Mouse (Mus musculus): ENCODE data around the gene Ints11. TPM values are rescaled to one million over a fixed set of nuclear protein-coding genes. Genes with fewer than 3 reads are reported as not detected.

Ints11 gene
- 57.4 and 60.7 TPM in 2 replicates for polyA plus RNA-seq (2012; rRNA removed)
- polyA plus RNA-seq (2014; fragmentation: Nextera tagmentation; extraction: Ambion mirVana) = 63.7 and 75.4 TPM in 2 replicates

- Histone ChIP-seq H3K4me2 (replicated peaks; ENCODE audit: low read depth, low read length, severe bottlenecking) (peak within 1 kb of the TSS; percentile 91), H3K9ac (ENCODE audit: low read depth, low read length, severe bottlenecking) (peak within 1 kb of the TSS; percentile 72), H3K4me3 (replicated peaks; ENCODE audit: low read length) (peak within 1 kb of the TSS; percentile 79), H3K4me1 (ENCODE audit: control insufficient read depth, insufficient read depth, low read length) (peaks cover 11% of the 10 kb centered on the region), H3K9me3 (ENCODE audit: control insufficient read depth, low read length) (no peaks in the 10 kb centered on the region), H3K27me3 (ENCODE audit: control insufficient read depth, insufficient read depth, low read length) (no peaks in the 10 kb centered on the region), H3K27ac (replicated peaks; ENCODE audit: low read depth, low read length) (0 out of 2 replicates have a peak within 1 kb of the TSS, but pooled peaks have one; percentile 52), H3K36me3 (ENCODE audit: control insufficient read depth, insufficient read depth, low read length) (peaks cover 46% of the 10 kb centered on the region)
- ATAC-seq (ENCODE audit: low FRiP score, low read depth) (peak; percentile 97), DNase-seq (ENCODE audit: low spot score) (peak; percentile 94)
- WGBS = under 1% methylated on average over 57 of the region's 63 CpGs
- 0 out of 2 replicates have a peak, but pooled peaks have one; percentile 70 for TF ChIP-seq POLR2A (IDR thresholded peaks at IDR 0.05; ENCODE audit: borderline replicate concordance, extremely low read depth, insufficient read depth, insufficient read length)
Observed at GRCm38 (mm10) chr4:155869317-155870033, at the start of gene Ints11, which contains the start of gene Cptp. Ints11 (plus strand) TSS chr4:155869546. Cptp (minus strand) TSS chr4:155869440.

DNA sequence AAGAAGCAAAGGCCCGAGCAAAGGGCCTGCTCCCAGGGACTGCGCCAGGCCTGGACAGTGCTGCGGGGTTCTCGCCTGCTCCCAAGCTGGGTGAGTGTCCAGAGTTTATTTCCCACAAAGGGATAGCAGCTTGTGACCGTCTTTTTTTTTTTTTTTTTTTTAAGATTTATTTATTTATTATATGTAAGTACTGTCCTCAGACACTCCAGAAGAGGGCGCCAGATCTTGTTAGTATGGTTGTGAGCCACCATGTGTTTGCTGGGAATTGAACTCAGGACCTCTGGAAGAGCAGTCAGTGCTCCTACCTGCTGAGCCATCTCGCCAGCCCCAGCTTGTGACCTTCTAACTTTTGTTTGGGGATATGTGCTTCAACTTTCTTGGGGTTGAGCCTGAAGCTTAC is 48.3 kb upstream of the Ints11 start:
- no peak for ATAC-seq (ENCODE audit: low FRiP score, low read depth)
- WGBS = 84% methylated on average over 7 of the region's 7 CpGs

GRCm38 (mm10) chr4:155823443-155823842 is 45.9 kb upstream of the Ints11 start:
- Histone ChIP-seq H3K27me3 (ENCODE audit: control insufficient read depth, insufficient read depth, low read length) (no peaks in the 10 kb centered on the region), H3K9ac (ENCODE audit: low read depth, low read length, severe bottlenecking) (no peak overlapping the region), H3K9me3 (ENCODE audit: control insufficient read depth, low read length) (no peaks in the 10 kb centered on the region), H3K4me2 (replicated peaks; ENCODE audit: low read depth, low read length, severe bottlenecking) (no peak overlapping the region), H3K36me3 (ENCODE audit: control insufficient read depth, insufficient read depth, low read length) (peaks cover 92% of the 10 kb centered on the region), H3K4me1 (ENCODE audit: control insufficient read depth, insufficient read depth, low read length) (no peaks in the 10 kb centered on the region), H3K27ac (replicated peaks; ENCODE audit: low read depth, low read length) (no peak overlapping the region), H3K4me3 (replicated peaks; ENCODE audit: low read length) (no peak overlapping the region)
- WGBS = 98% methylated on average over 16 of the region's 16 CpGs
- no peak for TF ChIP-seq POLR2A (IDR thresholded peaks at IDR 0.05; ENCODE audit: borderline replicate concordance, extremely low read depth, insufficient read depth, insufficient read length)
- no peak for ATAC-seq (ENCODE audit: low FRiP score, low read depth)
- no peak for DNase-seq (ENCODE audit: low spot score)

More for the DNA sequence above, 48.3 kb upstream of the Ints11 start:
- DNase-seq (ENCODE audit: low spot score) = peak; percentile 55
- TF ChIP-seq POLR2A (IDR thresholded peaks at IDR 0.05; ENCODE audit: borderline replicate concordance, extremely low read depth, insufficient read depth, insufficient read length) = no peak
- Histone ChIP-seq H3K27ac (replicated peaks; ENCODE audit: low read depth, low read length) (no peak overlapping the region), H3K36me3 (ENCODE audit: control insufficient read depth, insufficient read depth, low read length) (peaks cover 96% of the 10 kb centered on the region), H3K9me3 (ENCODE audit: control insufficient read depth, low read length) (no peaks in the 10 kb centered on the region), H3K4me1 (ENCODE audit: control insufficient read depth, insufficient read depth, low read length) (no peaks in the 10 kb centered on the region), H3K9ac (ENCODE audit: low read depth, low read length, severe bottlenecking) (no peak overlapping the region), H3K27me3 (ENCODE audit: control insufficient read depth, insufficient read depth, low read length) (no peaks in the 10 kb centered on the region), H3K4me3 (replicated peaks; ENCODE audit: low read length) (no peak overlapping the region), H3K4me2 (replicated peaks; ENCODE audit: low read depth, low read length, severe bottlenecking) (no peak overlapping the region)

GRCm38 (mm10) chr4:155829866-155830265 is 39.5 kb upstream of the Ints11 start:
- no peak for TF ChIP-seq POLR2A (IDR thresholded peaks at IDR 0.05; ENCODE audit: borderline replicate concordance, extremely low read depth, insufficient read depth, insufficient read length)
- Histone ChIP-seq H3K4me3 (replicated peaks; ENCODE audit: low read length) (no peak overlapping the region), H3K27me3 (ENCODE audit: control insufficient read depth, insufficient read depth, low read length) (no peaks in the 10 kb centered on the region), H3K4me2 (replicated peaks; ENCODE audit: low read depth, low read length, severe bottlenecking) (no peak overlapping the region), H3K9ac (ENCODE audit: low read depth, low read length, severe bottlenecking) (no peak overlapping the region), H3K36me3 (ENCODE audit: control insufficient read depth, insufficient read depth, low read length) (peaks cover 37% of the 10 kb centered on the region), H3K27ac (replicated peaks; ENCODE audit: low read depth, low read length) (no peak overlapping the region), H3K4me1 (ENCODE audit: control insufficient read depth, insufficient read depth, low read length) (peaks cover 15% of the 10 kb centered on the region), H3K9me3 (ENCODE audit: control insufficient read depth, low read length) (no peaks in the 10 kb centered on the region)
- WGBS = 91% methylated on average over 4 of the region's 4 CpGs
- ATAC-seq (ENCODE audit: low FRiP score, low read depth) (no peak), DNase-seq (ENCODE audit: low spot score) (no peak)

- WGBS = 53% methylated on average over 8 of the region's 8 CpGs
- Histone ChIP-seq H3K9me3 (ENCODE audit: control insufficient read depth, low read length) (no peaks in the 10 kb centered on the region), H3K4me1 (ENCODE audit: control insufficient read depth, insufficient read depth, low read length) (peaks cover 15% of the 10 kb centered on the region), H3K9ac (ENCODE audit: low read depth, low read length, severe bottlenecking) (0 out of 2 replicates have a peak overlapping the region, but pooled peaks have one; percentile 76), H3K36me3 (ENCODE audit: control insufficient read depth, insufficient read depth, low read length) (peaks cover 30% of the 10 kb centered on the region), H3K4me3 (replicated peaks; ENCODE audit: low read length) (peak overlapping the region; percentile 83), H3K27me3 (ENCODE audit: control insufficient read depth, insufficient read depth, low read length) (no peaks in the 10 kb centered on the region), H3K27ac (replicated peaks; ENCODE audit: low read depth, low read length) (no peak overlapping the region), H3K4me2 (replicated peaks; ENCODE audit: low read depth, low read length, severe bottlenecking) (peak overlapping the region; percentile 90)
- no peak for TF ChIP-seq POLR2A (IDR thresholded peaks at IDR 0.05; ENCODE audit: borderline replicate concordance, extremely low read depth, insufficient read depth, insufficient read length)
- ATAC-seq (ENCODE audit: low FRiP score, low read depth) (no peak), DNase-seq (ENCODE audit: low spot score) (no peak)
Observed at GRCm38 (mm10) chr4:155830596-155830995, 38.8 kb upstream of the Ints11 start.
